Mouse (Mus musculus) lung, adult 2 months (tissue): ENCODE results near the gene Ipo9.

Source experiments
- CTCF ChIP-seq: fragments of 200-500 bp; IDR thresholded peaks from 2 replicates; pipeline ENCODE4 v1.5.1; 2011; ENCODE audit warnings: mild to moderate bottlenecking, low read length, control low read depth; ENCODE audit not compliant: insufficient read depth
- POLR2A ChIP-seq: fragments of 200-500 bp; IDR thresholded peaks from 2 replicates; pipeline ENCODE4 v1.6.1; 2011; ENCODE audit warnings: low read depth, mild to moderate bottlenecking, control low read depth, low read length, borderline replicate concordance; ENCODE audit errors: extremely low read depth

- TF ChIP-seq POLR2A = no peak
- TF ChIP-seq CTCF = no peak
Measured at GRCm38 (mm10) chr1:135408973-135409372, 21.3 kb downstream of the Ipo9 start.
